Mouse (Mus musculus) left cerebral cortex, adult 18-20 months (tissue): ENCODE data around the gene Aste1. TPM values are rescaled to one million over a fixed set of nuclear protein-coding genes. Genes with fewer than 3 reads are reported as not detected.

Experiments
- total RNA-seq, 2 experiments: library from RNA; stranded (reverse); gene quantifications; 2 replicates each; pipeline ENCODE4 v1.2.3; 2021

The Aste1 gene
- total RNA-seq, 2 experiments from 2014 or later: 8.4 to 10.4 TPM

Other genes starting within 250 kb of the Aste1 start
- 1 to 10 TPM; 1.5 to 1.7 TPM for gene Nek11, start 132 bp downstream of the Aste1 start, total RNA-seq
- gene Atp2c1, start 131.9 kb downstream of the Aste1 start, total RNA-seq: 100 to 1,000 TPM; 202 to 204 TPM
- 10 to 100 TPM; 41.2 to 47.9 TPM for gene Pik3r4, start 247.6 kb downstream of the Aste1 start, total RNA-seq